Mouse (Mus musculus) lung, adult 2 months (tissue): ENCODE results near the gene Ccdc85a.

Experiments
- CTCF ChIP-seq: fragments of 200-500 bp; IDR thresholded peaks from 2 replicates; pipeline ENCODE4 v1.5.1; 2011; ENCODE audit warnings: mild to moderate bottlenecking, low read length, control low read depth; ENCODE audit not compliant: insufficient read depth
- POLR2A ChIP-seq: fragments of 200-500 bp; IDR thresholded peaks from 2 replicates; pipeline ENCODE4 v1.6.1; 2011; ENCODE audit warnings: low read depth, mild to moderate bottlenecking, control low read depth, low read length, borderline replicate concordance; ENCODE audit errors: extremely low read depth

DNA sequence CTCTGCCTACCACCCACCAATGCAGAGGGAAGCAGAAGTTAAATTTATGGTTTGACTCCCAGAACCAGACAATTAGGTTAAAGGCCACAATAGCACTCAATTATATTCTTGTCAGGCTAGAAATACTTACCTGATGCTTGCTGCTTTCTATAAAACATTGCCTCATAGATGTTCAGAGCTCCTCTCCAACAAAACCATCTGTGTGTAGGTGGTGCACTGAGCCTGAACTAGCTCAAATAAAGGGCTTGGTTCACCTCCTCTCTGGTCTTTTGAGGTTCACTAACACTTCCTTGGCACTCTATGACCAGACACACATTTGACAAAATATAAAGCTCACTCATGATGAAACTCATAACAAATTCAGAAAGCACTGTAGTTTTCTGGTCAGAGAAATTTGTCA lies 208.2 kb downstream of the Ccdc85a start:
- TF ChIP-seq CTCF (no peak), POLR2A (no peak)
